Mouse (Mus musculus) cortical plate, adult 2 months (tissue): ENCODE results near the gene Atp13a4. TPM values are rescaled to one million over a fixed set of nuclear protein-coding genes. Genes with fewer than 3 reads are reported as not detected.

Experiments used
- H3K27ac ChIP-seq: fragments of 200-500 bp; 2 replicates; pipeline ENCODE4 v1.5.1; 2012; ENCODE audit warnings: low read length, control low read depth, inconsistent platforms; ENCODE audit not compliant: insufficient read depth
- H3K4me1 ChIP-seq: fragments of 200-500 bp; 2 replicates; pipeline ENCODE4 v1.6.1; 2011; ENCODE audit warnings: low read length; ENCODE audit not compliant: control insufficient read depth, insufficient read depth
- H3K4me3 ChIP-seq: fragments of 200-500 bp; 2 replicates; pipeline ENCODE4 v1.5.1; 2011; ENCODE audit warnings: mild to moderate bottlenecking, low read length, control low read depth; ENCODE audit not compliant: insufficient read depth
- CTCF ChIP-seq: fragments of 200-500 bp; IDR thresholded peaks from 2 replicates; pipeline ENCODE4 v1.5.1; 2011; ENCODE audit warnings: mild to moderate bottlenecking, control low read depth, low read length; ENCODE audit not compliant: insufficient read depth; ENCODE audit errors: extremely low read depth
- POLR2A ChIP-seq: fragments of 200-500 bp; IDR thresholded peaks from 2 replicates; pipeline ENCODE4 v1.6.1; 2011; ENCODE audit warnings: mild to moderate bottlenecking, low read length, control low read depth; ENCODE audit not compliant: insufficient read depth; ENCODE audit errors: extremely low read depth
- polyA plus RNA-seq: library from polyadenylated mRNA; depleted of rRNA; stranded (reverse); fragments of >200 nt; gene quantifications from 2 replicates; pipeline ENCODE4 v1.2.3, GENCODE M21; 2012

Atp13a4 gene
- polyA plus RNA-seq, 1 experiment, result 15.6 TPM

- H3K4me3 ChIP-seq, result no peak overlapping the region
- H3K27ac ChIP-seq, result no peak overlapping the region
- no peak for TF ChIP-seq POLR2A
- TF ChIP-seq CTCF, result no peak
- H3K4me1 ChIP-seq, result peaks cover 2% of the 10 kb centered on the region; the same call in 1 of the 2 replicates
These were observed 40.5 kb downstream of the Atp13a4 start for GRCm38 (mm10) chr16:29504198-29504597.

DNA sequence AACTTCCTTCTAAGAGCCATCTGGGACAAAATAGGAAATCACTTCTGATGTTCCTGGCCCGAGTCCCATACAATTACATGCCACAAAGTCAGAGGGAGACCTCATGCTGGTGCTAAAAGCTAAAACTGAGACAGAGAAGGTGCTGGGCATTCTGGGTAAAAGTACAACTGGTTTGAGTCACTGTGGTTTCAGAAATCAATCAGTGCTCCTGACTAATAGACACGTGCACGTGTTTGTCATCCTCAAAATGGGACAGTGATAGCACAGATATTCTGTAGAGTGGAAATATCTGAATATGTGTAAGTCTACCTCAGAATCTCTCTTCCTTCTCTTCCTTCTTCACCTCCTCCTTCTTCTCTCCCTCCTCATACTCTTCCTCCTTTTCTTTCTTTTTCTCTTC is 53.6 kb downstream of the Atp13a4 start:
- TF ChIP-seq CTCF (no peak), POLR2A (no peak)
- no peak overlapping the region for H3K27ac ChIP-seq

GRCm38 (mm10) chr16:29481439-29481838 is 63.2 kb downstream of the Atp13a4 start:
- no peak overlapping the region for H3K4me3 ChIP-seq
- H3K4me1 ChIP-seq, result no peaks in the 10 kb centered on the region
- TF ChIP-seq CTCF (no peak), POLR2A (no peak)
- H3K27ac ChIP-seq, result no peak overlapping the region

More for the DNA sequence above, 53.6 kb downstream of the Atp13a4 start:
- Histone ChIP-seq H3K4me3 (no peak overlapping the region), H3K4me1 (no peaks in the 10 kb centered on the region)

DNA sequence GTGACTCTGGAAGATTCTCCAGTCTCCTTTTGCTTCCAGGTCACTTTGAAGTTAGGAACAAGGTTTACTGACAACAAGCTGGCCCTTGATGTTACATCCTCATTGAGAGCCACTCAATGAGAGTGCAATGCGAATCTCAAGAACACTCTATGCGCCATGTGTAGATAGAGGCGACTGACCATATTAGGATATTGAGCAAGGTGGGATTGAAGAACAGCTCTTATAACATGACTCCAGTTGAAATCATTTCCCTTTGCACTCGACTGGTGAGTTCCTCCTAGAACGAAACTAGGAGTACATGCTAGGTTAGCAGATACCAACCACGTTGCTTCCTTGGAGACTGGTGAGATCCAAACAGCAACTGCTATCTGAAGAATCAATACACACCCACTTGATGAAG is 64.3 kb downstream of the Atp13a4 start:
- no peak overlapping the region for H3K4me3 ChIP-seq
- TF ChIP-seq CTCF, result no peak
- no peak for TF ChIP-seq POLR2A

DNA sequence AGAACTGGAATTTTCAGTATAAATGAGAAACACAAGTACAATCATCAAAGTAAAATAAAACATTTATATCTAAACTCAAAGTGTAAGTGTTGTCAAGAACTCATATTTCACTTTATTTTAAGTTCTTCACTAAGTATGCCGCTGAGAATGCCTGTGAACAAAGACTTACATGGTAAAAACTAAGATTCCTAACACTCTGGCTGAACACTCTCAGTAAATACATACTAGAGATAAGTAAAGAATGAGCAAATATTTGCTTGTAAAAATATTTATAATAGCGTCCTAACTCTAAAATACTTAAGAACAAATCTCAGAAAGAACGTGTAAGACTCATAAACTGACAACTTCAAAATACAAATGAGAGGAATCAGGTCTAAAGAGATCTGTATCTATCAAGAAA is 80.9 kb downstream of the Atp13a4 start:
- H3K4me1 ChIP-seq, result no peaks in the 10 kb centered on the region
- H3K4me3 ChIP-seq, result no peak overlapping the region
- TF ChIP-seq POLR2A, result no peak
- no peak for TF ChIP-seq CTCF
- no peak overlapping the region for H3K27ac ChIP-seq

More for the DNA sequence above, 64.3 kb downstream of the Atp13a4 start:
- no peaks in the 10 kb centered on the region for H3K4me1 ChIP-seq
- H3K27ac ChIP-seq, result no peak overlapping the region

- no peaks in the 10 kb centered on the region for H3K4me1 ChIP-seq
- TF ChIP-seq POLR2A (no peak), CTCF (no peak)
- H3K27ac ChIP-seq, result no peak overlapping the region
- H3K4me3 ChIP-seq, result no peak overlapping the region
These were observed 85.3 kb downstream of the Atp13a4 start for GRCm38 (mm10) chr16:29459331-29459730.

GRCm38 (mm10) chr16:29456851-29457250 is 87.8 kb downstream of the Atp13a4 start:
- TF ChIP-seq POLR2A (no peak), CTCF (no peak)
- H3K27ac ChIP-seq, result no peak overlapping the region
- H3K4me1 ChIP-seq, result no peaks in the 10 kb centered on the region
- H3K4me3 ChIP-seq, result no peak overlapping the region

GRCm38 (mm10) chr16:29453282-29453681 is 91.4 kb downstream of the Atp13a4 start:
- no peak for TF ChIP-seq CTCF
- TF ChIP-seq POLR2A, result no peak
- Histone ChIP-seq H3K4me3 (no peak overlapping the region), H3K27ac (no peak overlapping the region), H3K4me1 (no peaks in the 10 kb centered on the region)

DNA sequence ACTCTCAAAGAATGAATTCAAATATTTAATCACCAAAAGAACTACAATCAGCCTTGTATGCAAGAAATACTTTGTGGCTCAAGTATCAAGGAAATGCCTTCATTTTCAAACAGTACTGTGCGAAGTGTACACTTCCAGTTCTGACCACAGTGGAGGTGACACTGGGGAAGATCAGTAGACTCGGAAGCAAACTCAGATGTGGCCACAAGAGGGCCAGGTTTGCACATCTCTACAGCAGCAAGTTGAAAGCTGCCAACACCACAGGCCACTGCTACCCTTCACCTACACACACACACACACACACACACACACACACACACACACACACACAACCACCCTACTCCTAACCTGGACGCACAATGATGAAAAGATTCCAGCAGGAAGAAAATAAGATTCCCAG is 93.0 kb downstream of the Atp13a4 start:
- Histone ChIP-seq H3K4me3 (no peak overlapping the region), H3K27ac (no peak overlapping the region), H3K4me1 (no peaks in the 10 kb centered on the region)
- TF ChIP-seq POLR2A (no peak), CTCF (peak; percentile 69)

GRCm38 (mm10) chr16:29442126-29442525 is 102.5 kb downstream of the Atp13a4 start:
- TF ChIP-seq POLR2A, result no peak
- TF ChIP-seq CTCF, result no peak
- Histone ChIP-seq H3K4me3 (no peak overlapping the region), H3K27ac (no peak overlapping the region; the same call in 1 of the 2 replicates), H3K4me1 (peaks cover 2% of the 10 kb centered on the region; the same call in 1 of the 2 replicates)
